Mouse (Mus musculus) brain, embryonic 14.5 days (tissue): Measurements from ENCODE around the gene Kctd7.

Experiments used
- CTCF ChIP-seq: fragments of 200-500 bp; IDR thresholded peaks from 2 replicates; pipeline ENCODE4 v1.5.1; 2012; ENCODE audit warnings: inconsistent platforms, mild to moderate bottlenecking, moderate library complexity, borderline replicate concordance; ENCODE audit not compliant: insufficient read depth, insufficient read length; ENCODE audit errors: extremely low read depth
- POLR2A ChIP-seq: fragments of 200-500 bp; IDR thresholded peaks from 2 replicates; pipeline ENCODE4 v1.6.1; 2012; ENCODE audit warnings: mild to moderate bottlenecking, inconsistent platforms, borderline replicate concordance; ENCODE audit not compliant: poor library complexity, insufficient read depth, insufficient read length, severe bottlenecking; ENCODE audit errors: extremely low read depth

DNA sequence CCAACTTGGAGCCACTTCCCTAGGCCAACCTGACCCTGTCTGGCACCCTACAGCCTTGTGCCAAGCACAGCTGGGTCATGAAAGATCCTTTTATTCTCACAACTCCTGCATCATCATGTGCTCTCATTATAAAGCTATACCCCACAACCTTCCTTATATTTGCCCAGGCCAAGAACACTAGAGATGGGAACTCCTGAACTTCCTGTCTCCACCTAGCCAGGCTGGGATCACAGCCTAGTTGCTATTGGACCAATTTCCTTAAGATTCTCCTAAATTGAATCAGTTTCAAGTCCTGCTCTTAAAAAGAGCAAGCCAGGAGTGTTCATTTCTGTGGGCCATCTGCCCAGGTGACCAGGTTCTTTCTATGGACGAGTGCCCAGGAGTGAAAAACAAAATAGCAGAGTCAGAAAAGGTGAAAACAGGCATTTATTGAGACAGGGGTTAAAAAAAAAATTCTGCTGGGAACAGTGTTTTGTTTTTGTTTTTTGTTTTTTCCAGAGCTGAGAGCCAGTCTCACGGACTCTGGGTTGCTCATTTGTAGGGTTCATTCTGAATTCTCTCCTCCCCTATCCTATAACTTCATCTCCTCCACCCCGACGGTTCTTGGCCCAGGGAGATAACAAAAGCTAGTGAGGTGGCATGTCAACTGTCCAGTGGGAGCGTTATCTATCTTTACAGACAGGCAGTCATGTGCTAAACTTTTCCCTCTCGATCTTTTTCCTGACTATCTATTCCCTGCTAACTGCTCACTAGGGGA, 26.2 kb downstream of the Kctd7 start:
- TF ChIP-seq CTCF (no peak), POLR2A (no peak)
